ENCODE assay signal across 9 mouse cellular contexts in genomic region chr10:68611906-68612305, GRCm38 (mm10).
DNase-seq lines count a peak whose midpoint lies in the region; ATAC-seq and TF ChIP-seq lines count a peak whose summit lies in the region.
"Had no signal": no experiment of that assay in that cellular context is flagged by ENCODE, and none has a peak within 500 bp of the region (broad histone marks: within the 10 kb centered on the region; RNA-seq: fewer than 3 reads in every experiment).

No protein-coding gene starts in this region.

- peak; percentile 38; the same call in 1 of the 2 replicates for TF ChIP-seq CTCF in liver, postnatal 0 days (IDR thresholded peaks at IDR 0.05; ENCODE audit: low read depth)

- H3K9me3 ChIP-seq in forebrain, embryonic 11.5 days (ENCODE audit: control insufficient read depth, low read length): no peaks in the 10 kb centered on the region
- H3K9me3 ChIP-seq in forebrain, embryonic 16.5 days (ENCODE audit: control insufficient read depth, low read length): no peaks in the 10 kb centered on the region
- H3K9me3 ChIP-seq in liver, postnatal 0 days (ENCODE audit: low read length): no peaks in the 10 kb centered on the region
- no peaks in the 10 kb centered on the region; the same call in 1 of the 2 replicates for H3K9me3 ChIP-seq in liver, embryonic 11.5 days (ENCODE audit: control insufficient read depth, low read length)
- 0 out of 2 replicates have a peak, but pooled peaks cover 3% of the 10 kb centered on the region for H3K9me3 ChIP-seq in liver, embryonic 12.5 days (replicated peaks)

- no peak overlapping the region for H3K4me3 ChIP-seq in forebrain, embryonic 11.5 days (ENCODE audit: low read depth, low read length)
- H3K4me3 ChIP-seq in forebrain, embryonic 16.5 days (replicated peaks; ENCODE audit: low read length): no peak overlapping the region
- H3K4me3 ChIP-seq in liver, postnatal 0 days (ENCODE audit: low read depth, low read length): no peak overlapping the region
- H3K4me3 ChIP-seq in liver, embryonic 11.5 days (ENCODE audit: low read depth, low read length): no peak overlapping the region
- H3K4me3 ChIP-seq in liver, embryonic 12.5 days: no peak overlapping the region
- H3K4me3 ChIP-seq: limb, embryonic 13.5 days had no signal

- H3K9ac ChIP-seq in forebrain, embryonic 11.5 days (ENCODE audit: low read length): no peak overlapping the region
- no peak overlapping the region for H3K9ac ChIP-seq in forebrain, embryonic 16.5 days (replicated peaks; ENCODE audit: low read depth, low read length)
- H3K9ac ChIP-seq in liver, postnatal 0 days (replicated peaks): no peak overlapping the region
- H3K9ac ChIP-seq in liver, embryonic 11.5 days (ENCODE audit: low read depth, low read length): no peak overlapping the region
- no peak overlapping the region for H3K9ac ChIP-seq in liver, embryonic 12.5 days
- H3K9ac ChIP-seq: limb, embryonic 13.5 days had no signal

- H3K27me3 ChIP-seq in forebrain, embryonic 11.5 days (ENCODE audit: control insufficient read depth, insufficient read depth, low read length): no peaks in the 10 kb centered on the region
- H3K27me3 ChIP-seq in forebrain, embryonic 16.5 days (replicated peaks; ENCODE audit: control insufficient read depth, insufficient read depth, low read length): no peaks in the 10 kb centered on the region
- no peaks in the 10 kb centered on the region for H3K27me3 ChIP-seq in liver, postnatal 0 days (ENCODE audit: insufficient read depth, low read length)
- no peaks in the 10 kb centered on the region for H3K27me3 ChIP-seq in liver, embryonic 11.5 days (replicated peaks; ENCODE audit: control insufficient read depth, insufficient read depth, low read length)
- H3K27me3 ChIP-seq in liver, embryonic 12.5 days (replicated peaks): no peaks in the 10 kb centered on the region
- H3K27me3 ChIP-seq: limb, embryonic 13.5 days had no signal

- TF ChIP-seq EP300 in liver, postnatal 0 days (IDR thresholded peaks at IDR 0.05; ENCODE audit: low read depth): no peak

- peak; percentile 52 for DNase-seq in forebrain, embryonic 11.5 days (ENCODE audit: low spot score)
- DNase-seq in liver, postnatal 0 days: peak; percentile 20
- no peak for DNase-seq in liver, embryonic 11.5 days (ENCODE audit: low spot score)
- peak; percentile 57 to 62 for DNase-seq in adrenal gland, postnatal 36 days
- DNase-seq in naive thymus-derived CD4-positive, alpha-beta T cell, adult 2 months (ENCODE audit: low read depth): peak; percentile 46
- no peak for DNase-seq in thymus, adult 18-20 months

- no peak for ATAC-seq in forebrain, embryonic 11.5 days (replicated peaks; ENCODE audit: low FRiP score)
- ATAC-seq in forebrain, embryonic 16.5 days: no peak
- no peak for ATAC-seq in liver, postnatal 0 days
- ATAC-seq in liver, embryonic 11.5 days (replicated peaks; ENCODE audit: low FRiP score): no peak
- no peak for ATAC-seq in liver, embryonic 12.5 days

- no peak overlapping the region for H3K4me2 ChIP-seq in forebrain, embryonic 11.5 days (ENCODE audit: low read depth, low read length, severe bottlenecking)
- H3K4me2 ChIP-seq in forebrain, embryonic 16.5 days (ENCODE audit: low read length): no peak overlapping the region
- H3K4me2 ChIP-seq in liver, postnatal 0 days (ENCODE audit: low read depth, low read length): no peak overlapping the region
- no peak overlapping the region for H3K4me2 ChIP-seq in liver, embryonic 11.5 days
- no peak overlapping the region for H3K4me2 ChIP-seq in liver, embryonic 12.5 days
- H3K4me2 ChIP-seq: limb, embryonic 13.5 days had no signal

- H3K27ac ChIP-seq in forebrain, embryonic 11.5 days (ENCODE audit: low read depth, low read length): no peak overlapping the region
- H3K27ac ChIP-seq in forebrain, embryonic 16.5 days (ENCODE audit: low read length): no peak overlapping the region
- no peak overlapping the region for H3K27ac ChIP-seq in liver, postnatal 0 days (ENCODE audit: low read depth)
- no peak overlapping the region for H3K27ac ChIP-seq in liver, embryonic 11.5 days (ENCODE audit: low read depth, low read length)
- H3K27ac ChIP-seq in liver, embryonic 12.5 days: no peak overlapping the region
- H3K27ac ChIP-seq: limb, embryonic 13.5 days had no signal

- no peaks in the 10 kb centered on the region for H3K4me1 ChIP-seq in forebrain, embryonic 11.5 days (replicated peaks; ENCODE audit: control insufficient read depth, insufficient read depth, low read length)
- no peaks in the 10 kb centered on the region for H3K4me1 ChIP-seq in forebrain, embryonic 16.5 days (replicated peaks; ENCODE audit: control insufficient read depth, insufficient read depth, low read length)
- no peaks in the 10 kb centered on the region for H3K4me1 ChIP-seq in liver, postnatal 0 days (ENCODE audit: insufficient read depth)
- no peaks in the 10 kb centered on the region for H3K4me1 ChIP-seq in liver, embryonic 11.5 days (replicated peaks; ENCODE audit: control insufficient read depth, insufficient read depth, low read length)
- no peaks in the 10 kb centered on the region for H3K4me1 ChIP-seq in liver, embryonic 12.5 days

- no peaks in the 10 kb centered on the region for H3K36me3 ChIP-seq in forebrain, embryonic 11.5 days (ENCODE audit: control insufficient read depth, insufficient read depth, low read length)
- H3K36me3 ChIP-seq in forebrain, embryonic 16.5 days (ENCODE audit: control insufficient read depth, insufficient read depth): no peaks in the 10 kb centered on the region
- H3K36me3 ChIP-seq in liver, postnatal 0 days (replicated peaks; ENCODE audit: insufficient read depth, low read length): no peaks in the 10 kb centered on the region
- no peaks in the 10 kb centered on the region for H3K36me3 ChIP-seq in liver, embryonic 11.5 days (ENCODE audit: control insufficient read depth, insufficient read depth, low read length)
- no peaks in the 10 kb centered on the region for H3K36me3 ChIP-seq in liver, embryonic 12.5 days
- H3K36me3 ChIP-seq: limb, embryonic 13.5 days had no signal

- WGBS in forebrain, embryonic 11.5 days: 77% methylated on average over 9 of the region's 9 CpGs
- 74% methylated on average over 9 of the region's 9 CpGs for WGBS in forebrain, embryonic 16.5 days
- 79% methylated on average over 9 of the region's 9 CpGs for WGBS in liver, postnatal 0 days (ENCODE audit: insufficient replicate concordance)
- 73% methylated on average over 9 of the region's 9 CpGs for WGBS in liver, embryonic 11.5 days
- WGBS in liver, embryonic 12.5 days (ENCODE audit: insufficient replicate concordance): 65% methylated on average over 9 of the region's 9 CpGs

Comparison
In these comparisons a context has a peak if more than half of its experiments do, and no peak if none do; other contexts are left out.
1. DNase-seq: peak in forebrain, embryonic 11.5 days (single experiment), liver, postnatal 0 days (single experiment), adrenal gland, postnatal 36 days (2 of 2) and naive thymus-derived CD4-positive, alpha-beta T cell, adult 2 months (single experiment); none in liver, embryonic 11.5 days (single experiment) and thymus, adult 18-20 months (0 of 2).